Mouse (Mus musculus) neutrophil, adult 5-6 weeks (primary cell): Measurements from ENCODE around the gene Vmn2r2. TPM values are rescaled to one million over a fixed set of nuclear protein-coding genes. Genes with fewer than 3 reads are reported as not detected.

Source experiments
- ATAC-seq: fragments of 151-379, 151-347 bp; 2 replicates; pipeline ENCODE4 v1.8.0; 2017; ENCODE audit warnings: mild to moderate bottlenecking, moderate TSS enrichment; ENCODE audit not compliant: insufficient number of reproducible peaks, poor library complexity, low FRiP score, severe bottlenecking; ENCODE audit errors: extremely low read depth
- total RNA-seq: library from RNA; stranded (forward); fragments of 200-1000 nt; gene quantifications from 2 replicates; pipeline ENCODE4 v1.2.3, GENCODE M21; 2017

Gene Vmn2r2
- 0.25 TPM in 1 of 2 replicates, not detected in the other for total RNA-seq

GRCm38 (mm10) chr3:64141878-64142508 lies at the start of gene Vmn2r2:
TSS of gene Vmn2r2 (minus strand) at chr3:64141928.
- no peak for ATAC-seq

- no peak for ATAC-seq
Measured at GRCm38 (mm10) chr3:64113352-64114046, 28.2 kb downstream of the Vmn2r2 start.

- no peak for ATAC-seq
Measured at GRCm38 (mm10) chr3:64112707-64113106, 29.0 kb downstream of the Vmn2r2 start.

DNA sequence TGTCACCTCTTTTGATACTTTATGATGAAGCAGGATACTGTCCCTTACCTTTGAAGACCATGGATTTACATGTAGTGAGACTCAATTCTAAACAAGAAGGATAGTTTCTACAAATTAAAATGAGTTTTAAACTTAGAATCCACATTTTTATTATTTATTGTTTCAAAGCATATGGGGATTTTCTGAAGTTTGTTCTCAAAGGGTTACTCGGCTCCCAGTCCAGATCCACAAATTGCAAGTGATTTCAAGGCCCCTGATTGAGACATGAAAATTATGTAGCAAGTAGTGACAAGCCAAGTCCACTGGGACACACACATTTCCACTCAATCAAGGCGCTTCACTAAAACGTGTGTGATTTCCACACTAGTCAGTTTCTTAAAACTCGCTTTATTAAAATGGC lies 60.5 kb downstream of the Vmn2r2 start, which contains the start of gene Vmn2r1:
Vmn2r1 (plus strand) TSS at position 301 of the 400 bp plus-strand sequence.
- no peak for ATAC-seq

Other genes with a start within 250 kb of the Vmn2r2 start
- gene Plch1, start 242.5 kb downstream of the Vmn2r2 start, total RNA-seq = not detected in 2 replicates
- gene E130311K13Rik, start 212.5 kb downstream of the Vmn2r2 start, total RNA-seq = 4.7 and 8.8 TPM in 2 replicates
- 7.4 and 12.5 TPM in 2 replicates for gene Slc33a1, start 177.2 kb downstream of the Vmn2r2 start, total RNA-seq
- 14.6 and 16.6 TPM in 2 replicates for gene Gmps, start 165.8 kb downstream of the Vmn2r2 start, total RNA-seq
- under 0.01 TPM in 1 of 2 replicates, not detected in the other for gene Vmn2r1, start 60.4 kb downstream of the Vmn2r2 start, total RNA-seq
- gene Vmn2r3, start 147.8 kb upstream of the Vmn2r2 start, total RNA-seq = not detected in 2 replicates